Mouse (Mus musculus): ENCODE measurements around the gene Fbxl7. TPM values are rescaled to one million over a fixed set of nuclear protein-coding genes. Genes with fewer than 3 reads are reported as not detected.

Fbxl7 gene
- total RNA-seq, 4 experiments from 2014 or later, result 4.9 to 7.9 (median 5.9) TPM

DNA sequence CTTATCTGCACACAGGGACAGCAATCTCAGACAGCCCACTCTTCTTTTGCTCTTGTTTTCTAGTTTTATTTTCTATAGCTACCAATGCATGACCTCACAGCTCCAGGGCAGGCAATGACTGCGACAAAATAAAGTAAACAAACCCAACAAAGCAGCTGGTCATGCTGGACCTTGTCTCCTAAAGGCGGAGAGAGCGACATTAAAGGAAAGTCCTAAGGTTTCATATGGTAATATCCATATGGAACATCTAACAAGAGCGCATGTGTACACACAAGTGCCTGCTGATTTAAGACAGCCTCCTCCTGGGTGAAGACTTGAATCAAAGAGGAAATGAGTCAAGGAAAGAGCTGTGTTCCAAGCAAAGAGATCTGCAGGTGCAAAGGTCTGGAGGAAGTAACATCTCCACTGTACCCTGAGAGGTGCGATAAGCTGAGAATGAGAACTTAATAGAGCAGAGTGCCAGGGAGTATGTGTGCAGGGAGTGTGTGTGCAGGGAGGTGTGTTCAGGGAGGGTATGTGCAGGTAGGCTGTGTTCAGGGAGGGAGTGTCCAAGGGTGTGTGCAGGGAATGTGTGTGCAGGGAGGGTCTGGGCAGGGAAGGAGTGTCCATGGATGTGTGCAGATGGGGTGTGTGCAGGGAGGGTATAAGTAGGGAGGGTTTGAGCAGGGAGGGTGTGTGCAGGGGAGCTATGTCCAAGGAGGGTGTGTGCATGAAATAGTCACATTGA, 193.3 kb downstream of the Fbxl7 start:
- no peak for DNase-seq (ENCODE audit: low spot score in 2 of 2)

DNA sequence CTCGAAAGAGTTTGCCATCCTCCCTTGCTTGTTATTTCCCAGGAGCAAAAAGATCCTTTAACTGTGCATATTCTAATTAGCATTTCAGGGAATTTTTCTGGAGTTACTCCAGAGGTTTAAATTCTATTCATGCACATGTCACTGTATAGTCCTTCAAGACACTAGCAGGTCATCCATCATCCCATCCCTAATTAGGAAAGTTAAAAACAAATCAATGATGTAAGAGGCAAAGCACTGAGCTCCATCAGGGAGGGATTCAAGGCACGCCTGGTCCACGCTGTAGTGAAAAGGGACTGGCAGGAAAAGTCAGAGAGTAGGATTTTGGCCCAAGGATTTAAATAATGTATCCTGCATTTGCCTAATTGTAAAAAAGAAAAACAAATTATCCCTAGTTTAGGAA, 202.3 kb downstream of the Fbxl7 start:
- DNase-seq (ENCODE audit: low spot score in 2 of 2), result no peak

DNA sequence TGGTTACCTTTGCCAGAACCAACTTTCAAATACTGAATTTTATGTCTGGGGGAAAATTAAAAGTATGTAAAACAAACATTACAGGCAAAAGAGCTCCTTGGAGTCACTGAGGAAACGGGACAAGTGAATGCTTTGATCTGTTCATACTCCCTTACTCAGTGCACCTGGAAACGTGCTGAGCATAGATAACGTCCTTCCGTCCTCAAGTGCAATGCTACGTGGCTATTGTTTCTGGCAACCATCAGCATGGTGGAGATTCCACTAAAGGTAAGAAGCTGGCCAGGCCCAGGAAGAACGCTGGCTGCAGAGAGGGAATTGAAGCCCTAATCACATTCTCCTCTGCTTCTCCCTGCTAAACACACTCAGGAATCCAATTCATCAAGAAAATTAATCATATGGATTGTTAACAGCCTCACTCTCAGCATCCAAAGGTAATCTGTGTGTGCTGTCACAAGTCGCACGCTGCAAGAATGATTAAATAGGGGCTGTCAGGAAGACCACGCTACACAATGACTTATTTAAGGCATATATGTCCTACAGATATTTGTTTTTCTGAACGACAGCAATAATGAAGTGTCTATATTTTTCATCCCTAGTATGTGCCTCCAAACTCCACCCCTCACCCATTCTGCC, 206.8 kb downstream of the Fbxl7 start:
- DNase-seq (ENCODE audit: low spot score in 2 of 2), result no peak

DNA sequence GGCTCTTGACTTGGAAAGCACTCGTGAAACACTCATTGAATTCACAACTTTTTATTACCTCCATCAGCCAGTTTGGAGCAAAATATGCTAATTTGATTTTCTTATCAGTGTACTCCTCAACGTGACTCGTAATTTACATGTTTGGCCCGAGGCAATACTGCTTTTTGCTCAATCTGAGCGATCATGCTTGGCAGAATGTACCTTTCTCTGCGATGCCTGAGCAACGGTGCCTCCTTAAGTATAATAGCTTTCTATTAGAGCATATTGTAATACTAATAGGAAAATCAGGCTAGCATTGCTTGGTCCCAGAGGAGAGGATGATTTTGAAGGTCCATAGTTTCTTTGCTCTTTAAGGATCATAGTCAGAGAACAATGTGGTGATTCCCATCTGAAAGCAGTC, 207.7 kb downstream of the Fbxl7 start:
- DNase-seq (ENCODE audit: low spot score in 2 of 2), result no peak

DNA sequence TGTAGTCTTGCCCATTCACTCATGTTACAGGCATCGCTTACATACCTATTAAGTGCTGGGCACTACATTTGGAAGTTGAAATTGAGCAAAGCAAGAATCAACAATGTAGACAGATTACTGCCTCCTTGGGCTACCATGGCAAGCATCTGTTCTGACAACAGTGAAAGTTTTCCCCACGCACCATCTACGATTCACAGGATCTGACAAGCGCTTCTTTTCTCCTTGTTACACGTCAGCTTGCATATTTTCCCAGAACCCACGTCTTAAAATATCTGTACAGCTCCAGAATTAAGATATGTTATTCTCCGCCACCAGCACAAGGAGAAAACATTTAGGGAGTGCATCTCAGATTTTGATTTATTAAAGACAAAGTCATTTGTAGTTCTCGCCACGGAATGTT, 213.1 kb downstream of the Fbxl7 start:
- no peak for DNase-seq (ENCODE audit: low spot score in 2 of 2)

DNA sequence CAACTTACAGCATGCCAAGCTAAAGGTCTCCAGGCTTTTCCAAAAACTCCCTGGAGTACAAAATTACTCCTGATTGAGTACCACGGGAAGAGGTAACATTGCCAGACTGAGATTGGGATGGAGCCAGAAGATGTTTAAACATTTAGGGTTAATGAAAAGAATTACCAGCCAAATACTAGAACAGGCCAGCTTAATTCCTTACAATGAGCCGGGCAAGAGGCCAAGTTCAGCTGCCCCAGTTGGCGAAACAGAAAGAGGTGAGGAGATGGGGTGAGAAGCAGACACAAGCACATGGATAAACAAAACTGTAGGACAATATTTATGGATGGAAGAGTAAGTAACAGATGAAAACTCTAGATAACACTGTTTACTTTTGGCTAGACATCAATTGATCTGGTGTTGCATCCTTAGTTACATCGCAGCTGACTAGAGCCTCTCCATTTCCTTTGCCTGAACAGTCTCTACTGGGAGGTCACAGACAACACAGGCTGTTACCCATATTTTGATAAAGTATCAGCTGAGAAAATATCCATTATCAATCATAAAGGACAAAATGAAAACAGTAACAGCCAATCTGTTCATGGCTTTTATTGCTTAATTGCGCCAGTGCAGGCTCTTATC, 222.0 kb downstream of the Fbxl7 start:
- no peak for DNase-seq (ENCODE audit: low spot score in 2 of 2)

DNA sequence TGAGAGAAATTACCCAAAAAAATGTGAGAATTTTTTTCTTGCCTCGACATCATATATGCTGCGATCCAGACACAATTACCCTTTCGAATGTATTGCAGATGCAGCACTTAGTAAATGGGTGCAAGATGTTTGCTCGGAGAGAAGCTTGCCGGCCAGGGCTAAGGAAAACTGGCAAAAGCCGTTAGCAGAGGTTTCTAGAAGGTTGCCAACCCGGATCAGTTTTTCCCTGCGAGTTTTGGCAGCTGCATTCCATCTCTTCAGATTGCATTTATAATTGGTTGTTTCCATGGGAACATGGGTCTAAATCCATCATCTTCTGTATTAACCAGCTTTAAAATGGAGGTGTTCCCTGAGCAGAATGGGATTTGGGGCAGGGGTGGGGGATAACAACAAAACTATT, 240.4 kb downstream of the Fbxl7 start:
- DNase-seq (ENCODE audit: low spot score in 2 of 2), result peak in 1 of 2 experiments; percentile 23

DNA sequence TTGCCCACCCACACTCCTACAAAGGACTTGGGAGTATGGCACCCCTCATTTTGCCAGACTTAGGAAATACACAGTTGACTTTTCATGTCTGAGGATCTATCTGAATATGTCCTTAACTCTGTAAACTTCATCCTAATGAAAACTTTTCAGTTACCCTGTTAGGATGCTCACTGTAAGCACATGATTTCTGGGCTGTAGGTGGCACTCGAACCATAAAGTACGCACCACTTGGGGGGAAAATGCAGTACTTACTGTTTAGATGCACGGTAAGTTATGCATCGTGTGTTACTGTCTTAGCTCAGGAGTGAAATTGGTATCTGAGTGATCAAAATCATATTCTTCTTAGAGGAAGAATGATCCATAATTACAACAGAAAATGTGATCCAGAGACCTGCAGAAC, 252.8 kb downstream of the Fbxl7 start:
- DNase-seq (ENCODE audit: low spot score in 2 of 2), result no peak

DNA sequence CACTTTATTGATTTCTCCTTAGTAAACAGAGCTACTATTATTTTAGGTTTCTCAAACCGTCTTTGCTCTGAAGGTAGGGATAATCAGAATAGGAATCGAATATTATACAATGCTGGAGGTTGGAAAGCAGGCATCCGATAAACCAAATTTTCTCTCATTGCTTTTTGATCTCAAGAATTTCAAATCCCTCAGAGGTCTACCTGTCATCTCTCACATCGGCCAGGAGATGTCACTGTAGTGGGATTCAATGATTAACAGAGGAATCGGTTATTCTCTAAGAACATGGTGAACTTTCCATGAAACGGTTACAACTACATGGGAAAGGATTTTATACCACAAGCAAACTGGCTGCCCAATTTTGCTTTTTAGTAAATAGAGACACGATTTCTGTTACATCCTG, 255.7 kb downstream of the Fbxl7 start:
- no peak for DNase-seq (ENCODE audit: low spot score in 2 of 2)

DNA sequence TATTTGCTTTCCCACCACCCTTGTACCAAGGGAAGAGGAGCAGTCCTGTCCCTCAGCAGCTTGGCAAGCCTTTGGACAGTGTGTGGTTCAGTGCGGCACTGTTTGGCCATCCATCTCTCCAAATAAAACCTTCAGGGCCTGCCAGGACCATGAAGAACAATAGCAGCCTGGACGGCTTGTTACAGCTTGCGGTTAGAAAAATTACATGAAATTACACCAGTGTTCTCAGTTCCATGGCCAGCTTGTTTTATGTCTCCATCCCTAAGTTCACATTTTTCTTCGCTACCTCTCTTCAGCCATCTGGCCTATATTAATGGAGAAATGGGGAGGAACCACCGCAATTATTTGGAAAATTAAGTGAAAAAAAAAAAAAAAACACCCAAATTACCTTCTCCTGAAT, 259.8 kb downstream of the Fbxl7 start:
- DNase-seq (ENCODE audit: low spot score in 2 of 2), result no peak

DNA sequence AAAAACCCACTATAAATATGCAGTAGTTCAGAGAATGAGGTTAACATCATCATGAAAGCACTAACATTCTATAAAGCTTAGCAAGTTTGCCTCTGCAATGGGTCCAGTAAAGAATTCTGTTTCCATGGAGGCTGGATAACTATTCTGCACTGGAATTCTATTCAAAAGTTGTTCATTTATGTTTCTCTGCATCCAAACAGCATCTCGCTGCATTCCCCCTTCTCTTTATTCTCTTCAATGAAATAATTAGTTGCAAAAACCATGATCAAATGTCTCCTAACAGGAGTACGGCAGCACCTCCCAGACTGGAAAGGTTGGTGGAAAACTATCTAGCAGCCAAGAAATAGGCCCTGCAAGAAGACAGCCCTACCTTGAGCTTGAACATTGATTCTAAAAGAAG, 267.2 kb downstream of the Fbxl7 start:
- DNase-seq (ENCODE audit: low spot score in 2 of 2), result no peak

DNA sequence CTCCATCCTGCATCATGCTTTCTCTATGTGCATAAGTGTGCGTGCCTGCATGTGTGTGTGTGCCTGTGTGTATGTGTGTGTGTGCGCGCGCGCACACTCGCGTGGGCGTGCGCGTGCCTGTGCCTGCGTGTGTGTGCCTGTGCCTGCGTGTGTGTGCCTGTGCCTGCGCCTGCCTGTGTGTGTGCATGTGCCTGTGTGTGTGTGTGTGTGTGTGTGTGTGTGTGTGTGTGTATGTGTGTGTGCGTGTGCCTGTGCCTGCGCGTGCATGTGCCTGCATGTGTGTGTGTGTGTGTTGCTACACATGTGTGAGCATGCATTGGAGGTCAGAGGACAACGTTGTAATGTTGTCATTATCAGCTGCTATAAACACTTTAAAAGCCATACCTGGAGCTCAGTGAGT, 272.1 kb downstream of the Fbxl7 start:
- no peak for DNase-seq (ENCODE audit: low spot score in 2 of 2)

DNA sequence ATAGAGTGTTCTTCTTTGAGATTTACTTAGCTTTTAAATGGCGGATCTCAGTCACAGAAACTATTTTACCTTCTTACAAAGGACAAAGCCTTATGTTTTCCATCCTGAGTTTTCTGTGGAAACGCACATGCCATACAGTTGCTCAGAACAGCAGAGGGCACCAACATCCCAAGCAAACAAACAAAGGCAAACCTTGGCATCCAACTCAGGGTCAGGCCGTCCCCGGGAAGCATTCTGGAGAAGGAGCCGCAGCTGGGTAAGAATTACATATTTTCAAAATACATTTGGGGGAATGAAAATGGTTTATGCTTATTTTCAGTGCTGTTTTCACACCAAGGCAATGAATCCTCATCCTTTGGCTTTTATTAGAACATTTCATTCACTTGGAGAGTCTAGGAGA, 275.1 kb downstream of the Fbxl7 start:
- DNase-seq (ENCODE audit: low spot score in 2 of 2), result peak in 1 of 2 experiments; percentile 23

DNA sequence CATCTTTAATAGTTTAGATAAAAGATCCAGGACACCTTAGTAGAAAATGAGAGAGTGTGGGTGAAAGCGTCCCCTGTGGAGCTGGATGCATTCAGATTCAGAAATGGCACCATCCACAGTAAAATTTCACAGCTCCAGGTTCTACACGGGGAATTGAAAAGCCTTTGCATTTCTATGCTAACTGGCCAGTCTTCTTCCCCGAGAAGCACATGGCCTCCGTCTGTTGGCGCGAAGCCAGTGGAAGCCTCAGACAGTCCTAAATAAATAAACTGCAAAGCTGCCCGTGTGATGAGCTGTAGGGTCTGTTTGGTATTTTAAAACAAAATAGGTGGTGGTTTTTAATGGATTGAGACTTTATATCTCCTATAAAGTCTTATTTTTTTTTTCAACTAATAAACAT, 276.2 kb downstream of the Fbxl7 start:
- DNase-seq (ENCODE audit: low spot score in 2 of 2), result peak in 1 of 2 experiments; percentile 15

DNA sequence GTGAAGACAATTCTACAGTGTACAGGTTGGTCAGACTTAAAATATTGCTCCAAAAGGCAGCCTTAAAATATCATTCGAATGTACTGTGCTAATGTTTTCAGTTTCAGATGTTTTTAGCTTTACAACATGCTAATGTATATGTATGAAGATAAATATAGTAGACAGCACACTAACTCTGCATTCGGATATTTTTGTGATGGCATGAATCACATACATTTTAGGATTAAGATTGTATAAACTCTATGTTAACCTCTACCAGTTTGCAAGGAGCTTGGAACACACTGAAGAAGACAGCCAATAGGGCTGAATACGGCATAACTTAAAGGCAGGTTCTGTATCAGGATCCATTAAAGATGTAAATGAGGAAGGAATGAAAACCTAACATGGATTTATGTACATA, 299.1 kb downstream of the Fbxl7 start:
- no peak for DNase-seq (ENCODE audit: low spot score in 2 of 2)

DNA sequence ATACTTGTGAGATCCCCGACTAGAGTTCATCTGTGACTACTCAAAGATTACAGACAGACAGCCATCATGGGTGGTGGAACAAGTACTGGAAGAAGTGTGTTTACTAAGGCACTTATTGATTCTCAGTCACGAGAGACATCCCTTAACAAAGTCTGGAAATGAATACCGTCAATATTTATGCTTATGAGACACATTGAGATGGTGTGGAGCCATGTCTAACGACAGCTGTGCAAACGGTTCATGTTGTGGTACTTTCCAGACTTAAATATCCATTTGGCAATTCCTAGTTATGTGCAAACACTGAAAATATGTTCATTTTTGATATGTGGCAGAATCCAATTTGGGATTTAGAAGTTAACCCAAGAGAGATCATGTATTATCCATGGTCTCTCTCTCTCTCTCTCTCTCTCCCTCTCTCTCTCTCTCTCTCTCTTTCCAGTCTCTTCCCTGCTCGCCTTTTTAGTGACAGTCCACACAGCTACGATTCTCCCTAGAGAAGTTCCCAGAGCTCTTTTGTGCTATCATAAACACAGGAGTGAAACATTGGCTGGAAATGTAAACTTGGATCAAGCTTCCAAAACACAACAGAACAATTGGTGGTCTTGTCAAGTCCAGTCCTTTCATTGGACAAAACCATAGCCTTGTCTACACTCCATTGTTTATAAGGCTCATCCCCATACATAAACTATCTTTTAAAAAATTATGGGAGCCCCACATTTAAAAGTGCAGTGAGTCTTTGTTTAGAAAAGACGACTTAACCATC, 315.3 kb downstream of the Fbxl7 start:
- no peak for DNase-seq (ENCODE audit: low spot score in 2 of 2)

DNA sequence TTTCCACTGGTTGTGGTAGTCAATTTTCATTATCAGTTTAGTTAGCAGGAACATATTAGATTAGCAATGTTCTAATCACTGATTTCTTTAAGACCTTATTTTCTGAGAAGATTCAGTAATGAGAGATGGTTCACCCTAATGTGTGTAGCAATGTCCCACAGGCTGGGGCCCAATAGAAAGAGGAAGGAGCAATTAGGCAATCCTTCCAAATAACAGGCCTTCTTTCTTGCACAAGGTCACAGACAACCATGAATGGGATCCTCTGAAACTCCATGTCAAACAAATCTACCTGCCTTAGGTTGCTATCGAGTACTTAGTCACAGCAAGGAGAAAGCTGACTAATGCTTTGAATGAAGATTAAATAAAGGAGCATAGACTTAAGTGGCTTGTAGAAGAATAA, 316.9 kb downstream of the Fbxl7 start:
- DNase-seq (ENCODE audit: low spot score in 2 of 2), result no peak

DNA sequence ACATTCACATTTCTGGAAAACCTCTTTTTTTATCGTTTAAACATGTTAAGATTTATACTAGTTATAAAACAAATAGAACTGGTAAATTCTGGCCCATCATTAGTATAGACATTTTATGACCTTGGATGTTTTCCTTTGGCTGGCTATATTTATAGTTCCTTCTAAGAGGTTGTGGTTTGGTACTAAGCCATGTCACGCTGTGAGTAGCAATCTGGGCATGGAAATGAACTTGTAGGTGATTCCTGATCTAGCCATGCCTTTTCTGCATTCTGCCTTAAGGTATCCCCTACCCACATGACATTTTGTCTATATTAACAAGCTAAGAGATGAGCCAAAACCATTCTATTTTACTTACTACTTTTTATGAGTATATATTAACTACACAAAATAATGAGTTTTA, 329.3 kb downstream of the Fbxl7 start:
- no peak for DNase-seq (ENCODE audit: low spot score in 2 of 2)

DNA sequence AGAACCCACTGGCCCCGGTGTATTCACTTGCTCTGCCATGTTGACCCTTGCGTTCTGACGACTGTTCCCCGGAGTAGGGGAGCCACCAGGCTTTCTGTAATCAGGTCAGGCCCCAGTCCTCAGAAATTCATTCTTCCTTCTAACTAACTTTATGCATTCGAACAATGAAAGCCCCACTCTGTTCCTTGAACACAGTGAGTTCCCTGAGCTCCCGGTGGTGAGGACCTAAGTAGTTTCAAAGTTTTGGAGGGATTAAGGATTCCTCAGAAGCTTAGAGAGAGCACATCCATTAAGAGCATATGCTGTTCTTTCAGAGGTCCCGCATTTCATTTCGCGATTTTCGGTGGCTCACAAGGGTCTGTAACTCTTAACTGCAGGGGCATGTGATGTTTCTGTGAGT, 341.8 kb downstream of the Fbxl7 start:
- no peak for DNase-seq (ENCODE audit: low spot score in 2 of 2)

DNA sequence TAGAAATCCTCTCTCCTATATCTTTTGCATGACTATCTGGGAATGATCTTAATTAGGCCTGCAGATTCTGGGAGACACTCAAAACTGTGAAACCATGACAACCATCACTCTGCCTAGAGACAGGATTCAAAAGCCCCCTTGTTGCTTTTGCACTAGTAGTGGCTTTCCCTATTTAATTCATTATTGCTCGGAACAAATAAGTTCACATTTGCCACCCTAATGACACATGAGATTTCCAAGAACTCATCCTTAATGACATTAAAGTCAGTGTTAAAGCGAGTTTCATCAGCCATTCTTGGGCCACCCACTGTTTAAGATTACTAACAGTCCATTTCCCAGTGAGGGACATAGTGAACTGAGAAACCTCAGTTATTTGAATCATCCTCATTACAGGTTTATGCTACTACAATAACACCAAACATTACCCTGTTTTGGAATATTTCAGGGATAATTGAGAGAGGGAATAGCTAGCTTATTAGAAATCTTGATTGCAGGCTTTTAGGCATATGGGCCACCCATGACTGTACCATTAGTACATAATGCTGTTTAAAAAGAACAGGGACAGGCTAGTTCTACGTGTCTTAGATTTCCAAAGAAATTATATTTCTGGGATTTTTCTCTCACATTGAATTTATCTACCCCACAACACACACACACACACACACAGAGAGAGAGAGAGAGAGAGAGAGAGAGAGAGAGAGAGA, 361.2 kb downstream of the Fbxl7 start:
- DNase-seq (ENCODE audit: low spot score in 2 of 2), result no peak

DNA sequence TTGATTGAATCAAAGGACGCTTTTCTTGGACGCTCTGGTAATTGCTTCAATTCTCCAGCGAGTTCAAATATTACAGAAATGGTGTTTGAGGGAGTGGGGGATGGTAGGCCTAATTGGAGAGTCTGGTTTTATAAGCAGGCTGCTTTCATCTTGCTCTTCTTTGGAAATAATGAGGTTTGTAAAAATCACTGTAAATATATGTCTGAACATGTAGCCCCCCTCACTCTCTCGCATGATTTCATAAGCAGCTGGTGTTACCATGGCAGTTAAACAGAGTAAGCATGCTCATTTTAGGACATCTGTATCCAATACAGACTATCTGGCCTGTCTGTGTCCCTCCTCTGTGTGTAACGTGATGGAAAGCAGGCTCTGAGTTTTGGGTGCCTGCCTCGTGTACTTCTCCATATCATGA, 376.2 kb downstream of the Fbxl7 start:
- DNase-seq (ENCODE audit: low spot score in 2 of 2), result no peak

DNA sequence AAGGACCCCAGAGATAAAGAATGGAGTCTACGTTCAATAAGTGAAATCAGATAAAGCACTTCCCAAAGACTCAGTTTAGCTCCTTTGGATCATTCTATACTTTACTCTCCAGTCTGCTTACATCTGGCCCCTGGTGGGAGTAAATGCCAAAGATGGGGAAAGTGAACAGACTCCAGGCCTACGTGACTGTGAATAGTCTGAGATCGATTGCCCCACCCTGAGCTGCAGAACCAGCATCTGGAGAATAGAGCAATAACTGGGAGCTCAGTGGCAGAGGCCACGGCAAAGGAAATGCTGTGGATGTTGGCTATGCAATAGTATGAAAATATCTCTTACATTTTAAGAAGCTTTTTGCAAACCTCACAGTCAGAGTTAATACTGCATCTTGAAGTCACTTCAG, 394.4 kb downstream of the Fbxl7 start:
- no peak for DNase-seq (ENCODE audit: low spot score in 2 of 2)

Measured in layer of hippocampus, adult 8-10 months (tissue).